Mouse (Mus musculus): Measurements from ENCODE around the gene Lpar3.

Lpar3 gene

GRCm38 (mm10) chr3:146331819-146332218, 111.1 kb downstream of the Lpar3 start:
- no peak for TF ChIP-seq GATA4 (IDR thresholded peaks at IDR 0.05; ENCODE audit: insufficient replicate concordance, low read length)

DNA sequence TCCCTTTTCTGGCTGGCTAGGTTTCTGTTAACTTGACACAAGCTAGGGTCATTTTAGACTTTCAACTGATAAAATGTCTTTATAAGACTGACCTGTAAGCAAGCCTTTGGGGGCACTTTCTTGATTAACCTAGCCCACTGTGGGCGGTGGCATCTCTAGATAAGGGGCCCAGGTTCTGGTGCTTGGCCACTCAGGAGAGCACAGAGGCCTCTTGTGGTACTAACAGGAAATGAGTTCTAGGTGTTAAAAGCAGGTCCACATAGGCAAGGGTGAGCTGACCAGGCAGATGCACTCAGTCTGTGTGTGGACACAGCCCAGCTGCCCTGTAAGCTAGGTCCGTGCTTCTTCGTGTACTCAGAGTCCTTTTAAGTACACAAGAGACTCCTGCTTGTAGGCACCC, 112.5 kb downstream of the Lpar3 start:
- no peak for TF ChIP-seq GATA4 (IDR thresholded peaks at IDR 0.05; ENCODE audit: insufficient replicate concordance, low read length)

DNA sequence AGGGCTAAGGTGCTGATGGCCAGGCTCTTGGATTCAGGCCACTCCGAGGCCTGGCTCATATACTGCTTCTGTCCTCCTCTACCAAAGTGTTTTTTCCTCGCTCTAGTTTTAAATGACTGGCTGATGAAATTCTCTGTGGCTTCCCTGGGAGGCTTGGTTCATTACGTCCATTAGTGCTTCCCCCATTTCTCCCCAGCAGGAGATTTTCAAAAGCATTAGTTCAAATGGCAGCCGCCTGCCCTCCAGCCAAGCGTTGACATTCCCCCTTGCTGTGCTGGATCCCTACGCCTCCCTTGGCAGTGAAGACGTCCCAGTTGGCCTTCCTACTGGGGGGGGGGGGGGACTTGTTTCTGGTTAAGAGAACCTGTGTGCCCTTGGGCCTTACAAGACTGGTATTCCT, 113.3 kb downstream of the Lpar3 start:
- TF ChIP-seq GATA4 (IDR thresholded peaks at IDR 0.05; ENCODE audit: insufficient replicate concordance, low read length): no peak

Data from liver, adult (tissue).